Mouse (Mus musculus): ENCODE results near the gene Lifr.

- TF ChIP-seq CTCF (IDR thresholded peaks at IDR 0.05; ENCODE audit: extremely low read depth, insufficient read length, insufficient replicate concordance, low read depth, low read length) (no peak), POLR2A (IDR thresholded peaks at IDR 0.05; ENCODE audit: low read depth, low read length) (no peak)
Observed at GRCm38 (mm10) chr15:7145555-7145954, 55.1 kb downstream of the Lifr start.
